Mouse (Mus musculus) ES-E14 (cell line): ENCODE data around the gene Cblb.

Source experiments
- CHD2 ChIP-seq: IDR thresholded peaks from 2 replicates; pipeline ENCODE4 v1.6.1; 2014; ENCODE audit warnings: mild to moderate bottlenecking, low read depth, low read length, inconsistent platforms
- HCFC1 ChIP-seq: IDR thresholded peaks from 2 replicates; pipeline ENCODE4 v1.6.1; 2012; ENCODE audit warnings: low read length, inconsistent platforms, borderline replicate concordance; ENCODE audit not compliant: insufficient read depth
- MAFK ChIP-seq: IDR thresholded peaks from 2 replicates; pipeline ENCODE4 v1.6.1; 2014; ENCODE audit warnings: mild to moderate bottlenecking, low read depth, low read length, inconsistent platforms; ENCODE audit not compliant: insufficient read depth
- ZC3H11A ChIP-seq: IDR thresholded peaks from 2 replicates; pipeline ENCODE4 v1.6.1; 2012; ENCODE audit warnings: low read depth, mild to moderate bottlenecking, inconsistent platforms, low read length, borderline replicate concordance
- ZNF384 ChIP-seq: IDR thresholded peaks from 2 replicates; pipeline ENCODE4 v1.6.1; 2012; ENCODE audit warnings: low read depth, low read length, inconsistent platforms

- TF ChIP-seq HCFC1: no peak
- no peak for TF ChIP-seq ZNF384
- no peak for TF ChIP-seq ZC3H11A
- TF ChIP-seq CHD2: no peak
- TF ChIP-seq MAFK: no peak
These were observed 98.4 kb downstream of the Cblb start for GRCm38 (mm10) chr16:52129357-52129905.
